Mouse (Mus musculus): Measurements from ENCODE around the gene Frem3. TPM values are rescaled to one million over a fixed set of nuclear protein-coding genes. Genes with fewer than 3 reads are reported as not detected.
"Not testable (repeated sequence)": the region's sequence is repeated elsewhere in the genome, so short reads cannot be mapped to it uniquely, and the experiment has no call there.

The Frem3 gene
- polyA plus RNA-seq, 1 experiment, result not detected

- no peaks in the 10 kb centered on the region for H3K4me1 ChIP-seq (ENCODE audit: control insufficient read depth, insufficient read depth, low read length)
- TF ChIP-seq POLR2A (IDR thresholded peaks at IDR 0.05; ENCODE audit: insufficient read depth, low read length) (no peak), CTCF (IDR thresholded peaks at IDR 0.05; ENCODE audit: low read depth, low read length) (no peak), EP300 (IDR thresholded peaks at IDR 0.05; ENCODE audit: insufficient read depth, low read depth, low read length) (no peak)
- H3K36me3 ChIP-seq (ENCODE audit: control insufficient read depth, insufficient read depth, low read length, poor library complexity, severe bottlenecking), result peaks cover 66% of the 10 kb centered on the region
- H3K9ac ChIP-seq (ENCODE audit: low read depth, poor library complexity, severe bottlenecking), result no peak overlapping the region
- no peak overlapping the region for H3K4me3 ChIP-seq (ENCODE audit: low read depth, low read length)
- no peaks in the 10 kb centered on the region for H3K27me3 ChIP-seq (ENCODE audit: control insufficient read depth, insufficient read depth, low read length, poor library complexity, severe bottlenecking)
- H3K9me3 ChIP-seq (replicated peaks; ENCODE audit: control insufficient read depth, insufficient read depth, low read length, poor library complexity, severe bottlenecking), result peaks cover 4% of the 10 kb centered on the region; the same call in 1 of the 2 replicates
- no peak overlapping the region for H3K27ac ChIP-seq (ENCODE audit: insufficient read depth, low read length)
These were observed 121.4 kb downstream of the Frem3 start for GRCm38 (mm10) chr8:80732326-80732725.

DNA sequence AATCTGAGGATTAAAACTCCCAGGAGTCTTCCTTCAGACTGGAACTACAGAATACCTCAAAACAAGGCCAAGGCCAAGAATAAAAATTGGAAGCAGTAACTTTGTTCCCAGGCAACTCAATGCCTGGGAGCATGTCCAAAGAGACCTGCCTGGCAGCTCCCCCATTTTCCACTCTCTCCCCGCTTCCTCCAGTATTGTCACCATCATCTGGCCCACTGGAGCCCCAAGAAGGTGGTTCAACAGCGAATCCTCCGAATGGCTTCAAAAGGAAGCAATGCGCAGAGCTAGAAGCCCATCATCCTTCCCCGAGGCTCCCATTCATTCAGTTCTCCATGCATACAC is 127.1 kb downstream of the Frem3 start:
- Histone ChIP-seq H3K27ac (ENCODE audit: insufficient read depth, low read length) (peak overlapping the region; percentile 87), H3K9ac (ENCODE audit: low read depth, poor library complexity, severe bottlenecking) (peak overlapping the region; percentile 91), H3K27me3 (ENCODE audit: control insufficient read depth, insufficient read depth, low read length, poor library complexity, severe bottlenecking) (no peaks in the 10 kb centered on the region), H3K4me1 (ENCODE audit: control insufficient read depth, insufficient read depth, low read length) (no peaks in the 10 kb centered on the region), H3K9me3 (replicated peaks; ENCODE audit: control insufficient read depth, insufficient read depth, low read length, poor library complexity, severe bottlenecking) (no peaks in the 10 kb centered on the region), H3K36me3 (ENCODE audit: control insufficient read depth, insufficient read depth, low read length, poor library complexity, severe bottlenecking) (peaks cover 25% of the 10 kb centered on the region), H3K4me3 (ENCODE audit: low read depth, low read length) (peak overlapping the region; percentile 73)
- TF ChIP-seq CTCF (IDR thresholded peaks at IDR 0.05; ENCODE audit: low read depth, low read length), result no peak
- no peak for TF ChIP-seq EP300 (IDR thresholded peaks at IDR 0.05; ENCODE audit: insufficient read depth, low read depth, low read length)

- H3K27ac ChIP-seq (ENCODE audit: insufficient read depth, low read length), result peak overlapping the region; percentile 87
- peak overlapping the region; percentile 91 for H3K9ac ChIP-seq (ENCODE audit: low read depth, poor library complexity, severe bottlenecking)
- peaks cover 20% of the 10 kb centered on the region for H3K36me3 ChIP-seq (ENCODE audit: control insufficient read depth, insufficient read depth, low read length, poor library complexity, severe bottlenecking)
- H3K4me1 ChIP-seq (ENCODE audit: control insufficient read depth, insufficient read depth, low read length), result no peaks in the 10 kb centered on the region
- TF ChIP-seq EP300 (IDR thresholded peaks at IDR 0.05; ENCODE audit: insufficient read depth, low read depth, low read length), result no peak
- TF ChIP-seq CTCF (IDR thresholded peaks at IDR 0.05; ENCODE audit: low read depth, low read length), result no peak
- no peak for TF ChIP-seq POLR2A (IDR thresholded peaks at IDR 0.05; ENCODE audit: insufficient read depth, low read length)
- H3K4me3 ChIP-seq (ENCODE audit: low read depth, low read length), result peak overlapping the region; percentile 73
- H3K27me3 ChIP-seq (ENCODE audit: control insufficient read depth, insufficient read depth, low read length, poor library complexity, severe bottlenecking), result no peaks in the 10 kb centered on the region
- no peaks in the 10 kb centered on the region for H3K9me3 ChIP-seq (replicated peaks; ENCODE audit: control insufficient read depth, insufficient read depth, low read length, poor library complexity, severe bottlenecking)
These were observed 127.7 kb downstream of the Frem3 start for GRCm38 (mm10) chr8:80738388-80739154.

DNA sequence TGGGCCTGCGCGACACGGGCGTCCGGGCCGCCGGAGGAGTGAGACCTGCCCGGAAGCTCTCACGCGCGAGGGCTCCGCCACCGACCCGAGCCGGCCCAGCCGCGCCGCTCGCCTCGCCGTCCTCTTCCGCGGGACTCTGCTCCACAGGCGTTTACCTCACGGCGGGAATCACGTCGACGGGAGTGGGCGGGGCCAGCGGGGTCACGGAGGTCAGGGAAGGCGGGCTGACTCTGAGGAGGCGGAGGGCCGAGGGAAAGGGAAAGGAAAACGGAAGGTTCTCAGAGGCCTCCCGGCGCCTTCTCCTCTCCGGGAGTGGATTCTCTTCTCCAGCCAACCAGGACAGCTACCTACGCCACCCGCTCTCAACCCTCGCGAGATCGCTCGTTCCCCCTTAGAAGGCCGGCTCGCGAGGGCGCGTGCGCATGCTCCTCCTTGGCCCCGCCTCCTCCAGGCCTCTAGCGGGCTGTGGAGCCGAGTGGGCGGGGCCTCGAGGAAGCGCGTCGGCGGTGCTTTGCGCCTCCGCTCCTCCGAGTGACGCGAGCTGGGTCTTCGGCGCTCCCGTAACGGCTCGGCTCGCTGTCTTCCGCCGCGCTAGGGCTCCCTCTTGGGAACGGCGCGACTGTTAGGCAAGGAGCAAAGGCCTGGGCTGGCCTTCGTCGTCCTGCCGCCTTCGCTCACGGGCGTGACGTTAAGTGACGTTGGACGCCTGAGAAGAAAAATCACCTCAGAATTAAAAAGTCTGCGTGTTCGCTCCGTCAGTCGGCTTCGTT is 128.5 kb downstream of the Frem3 start, which contains the start of gene Smarca5:
TSS of gene Smarca5 (minus strand) at position 343 of the 770 bp plus-strand sequence.
- Histone ChIP-seq H3K36me3 (ENCODE audit: control insufficient read depth, insufficient read depth, low read length, poor library complexity, severe bottlenecking) (peaks cover 14% of the 10 kb centered on the region), H3K9ac (ENCODE audit: low read depth, poor library complexity, severe bottlenecking) (peak within 1 kb of the TSS; percentile 91), H3K4me3 (ENCODE audit: low read depth, low read length) (peak within 1 kb of the TSS; percentile 73), H3K27ac (ENCODE audit: insufficient read depth, low read length) (peak within 1 kb of the TSS; percentile 87)
- not testable (repeated sequence) for H3K9me3 ChIP-seq (replicated peaks; ENCODE audit: control insufficient read depth, insufficient read depth, low read length, poor library complexity, severe bottlenecking); H3K4me1 ChIP-seq (ENCODE audit: control insufficient read depth, insufficient read depth, low read length); H3K27me3 ChIP-seq (ENCODE audit: control insufficient read depth, insufficient read depth, low read length, poor library complexity, severe bottlenecking)
- TF ChIP-seq POLR2A (IDR thresholded peaks at IDR 0.05; ENCODE audit: insufficient read depth, low read length), result peak; percentile 56

DNA sequence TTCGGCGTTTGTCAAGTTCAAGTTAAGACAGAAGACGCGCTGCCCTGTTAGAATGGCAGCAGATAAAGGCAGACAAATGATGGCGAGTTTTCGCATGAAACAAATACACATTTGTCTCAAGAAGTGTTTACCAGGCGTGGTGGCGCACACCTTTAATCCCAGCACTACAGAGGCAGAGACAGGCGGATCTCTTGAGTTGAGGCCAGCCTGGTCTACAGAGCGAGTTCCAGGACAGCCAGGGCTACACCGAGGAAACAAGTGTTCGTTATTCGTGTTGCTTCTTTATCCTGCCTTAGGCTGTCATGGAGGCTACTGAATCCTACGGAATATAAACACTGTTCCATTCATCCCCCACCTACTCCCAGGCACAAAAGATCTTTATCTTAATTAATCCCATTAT is 129.1 kb downstream of the Frem3 start:
- peak overlapping the region; percentile 91 for H3K9ac ChIP-seq (ENCODE audit: low read depth, poor library complexity, severe bottlenecking)

More for the DNA sequence above, 129.1 kb downstream of the Frem3 start:
- Histone ChIP-seq H3K27me3 (ENCODE audit: control insufficient read depth, insufficient read depth, low read length, poor library complexity, severe bottlenecking) (no peaks in the 10 kb centered on the region), H3K4me1 (ENCODE audit: control insufficient read depth, insufficient read depth, low read length) (no peaks in the 10 kb centered on the region), H3K9me3 (replicated peaks; ENCODE audit: control insufficient read depth, insufficient read depth, low read length, poor library complexity, severe bottlenecking) (no peaks in the 10 kb centered on the region), H3K36me3 (ENCODE audit: control insufficient read depth, insufficient read depth, low read length, poor library complexity, severe bottlenecking) (peaks cover 10% of the 10 kb centered on the region), H3K4me3 (ENCODE audit: low read depth, low read length) (peak overlapping the region; percentile 68), H3K27ac (ENCODE audit: insufficient read depth, low read length) (peak overlapping the region; percentile 75)
- TF ChIP-seq EP300 (IDR thresholded peaks at IDR 0.05; ENCODE audit: insufficient read depth, low read depth, low read length) (no peak), CTCF (IDR thresholded peaks at IDR 0.05; ENCODE audit: low read depth, low read length) (no peak), POLR2A (IDR thresholded peaks at IDR 0.05; ENCODE audit: insufficient read depth, low read length) (no peak)

Other genes starting within 250 kb of the Frem3 start
- not detected in 2 replicates for gene Gypa, start 117.3 kb upstream of the Frem3 start, polyA plus RNA-seq (2011; ENCODE audit: insufficient read depth, insufficient read length, low read depth, missing spikeins)
- gene Smarca5, start 128.4 kb downstream of the Frem3 start, polyA plus RNA-seq (2011; ENCODE audit: insufficient read depth, insufficient read length, low read depth, missing spikeins), result 142 and 155 TPM in 2 replicates

Data from ES-Bruce4 (cell line).